Mouse (Mus musculus) heart, embryonic 14.5 days (tissue): ENCODE measurements around the gene Prrc2b. TPM values are rescaled to one million over a fixed set of nuclear protein-coding genes. Genes with fewer than 3 reads are reported as not detected.
A peak's percentile ranks its signal among the peaks of the same experiment; 100 is the strongest.

Experiments used
- ATAC-seq: fragments of 200-750 bp; cut with Nextera tagmentation; 2 replicates; pipeline ENCODE4 v1.8.0; 2017; ENCODE audit warnings: low read depth, moderate TSS enrichment; ENCODE audit not compliant: insufficient number of reproducible peaks, insufficient read depth, low FRiP score
- H3K27ac ChIP-seq, 2 experiments: fragments of 200-500 bp in 1 of 2; fragments of 300-500 bp in 1 of 2; sonication (generic) in 1 of 2; replicated peaks in 1 of 2; 2 replicates each; pipeline ENCODE4 v1.5.1; 2012 to 2014; ENCODE audit warnings: low read depth in 2 of 2, low read length in 2 of 2, control low read depth in 1 of 2, mild to moderate bottlenecking in 1 of 2, mixed read lengths in 1 of 2; ENCODE audit not compliant: control insufficient read depth in 1 of 2, insufficient read depth in 1 of 2
- H3K27me3 ChIP-seq: fragments of 300-500 bp; sonication (generic); 2 replicates; pipeline ENCODE4 v1.6.1; 2014; ENCODE audit warnings: mild to moderate bottlenecking, low read length, control low read depth; ENCODE audit not compliant: control insufficient read depth, insufficient read depth
- H3K36me3 ChIP-seq: fragments of 300-500 bp; sonication (generic); 2 replicates; pipeline ENCODE4 v1.6.1; 2014; ENCODE audit warnings: mild to moderate bottlenecking, control low read depth, low read length, mixed read lengths; ENCODE audit not compliant: control insufficient read depth, insufficient read depth
- H3K4me1 ChIP-seq, 2 experiments: fragments of 200-500 bp in 1 of 2; fragments of 300-500 bp in 1 of 2; sonication (generic) in 1 of 2; 2 replicates each; pipeline ENCODE4 v1.6.1; 2012 to 2014; ENCODE audit warnings: low read length in 2 of 2, control low read depth in 1 of 2, mixed read lengths in 1 of 2; ENCODE audit not compliant: control insufficient read depth in 2 of 2, insufficient read depth in 2 of 2
- H3K4me2 ChIP-seq: fragments of 300-500 bp; sonication (generic); 2 replicates; pipeline ENCODE4 v1.6.1; 2014; ENCODE audit warnings: mild to moderate bottlenecking, low read length
- H3K4me3 ChIP-seq, 2 experiments: fragments of 200-500 bp in 1 of 2; fragments of 300-500 bp in 1 of 2; sonication (generic) in 1 of 2; 2 replicates each; pipeline ENCODE4 v1.5.1; 2012 to 2014; ENCODE audit warnings: low read length in 2 of 2, mild to moderate bottlenecking in 2 of 2, control low read depth in 1 of 2, low read depth in 1 of 2, moderate library complexity in 1 of 2; ENCODE audit not compliant: control insufficient read depth in 1 of 2, insufficient read depth in 1 of 2
- H3K9ac ChIP-seq: fragments of 300-500 bp; sonication (generic); 2 replicates; pipeline ENCODE4 v1.6.1; 2014; ENCODE audit warnings: mild to moderate bottlenecking, low read length
- H3K9me3 ChIP-seq: fragments of 300-500 bp; sonication (generic); 2 replicates; pipeline ENCODE4 v1.6.1; 2016; ENCODE audit warnings: low read length, control low read depth; ENCODE audit not compliant: control insufficient read depth
- WGBS: fragments of 180-500 bp; shearing (Covaris S2); extraction: QIAGEN DNeasy Blood & Tissue Kit; methylation state at CpG from one replicate; pipeline ENCODE4 v1.1.7; 2014; 5-methylcytosine and 5-hydroxymethylcytosine counted together
- polyA plus RNA-seq: library from polyadenylated mRNA; unstranded; fragments of >200 nt; fragmentation: Nextera tagmentation; extraction: Ambion mirVana; gene quantifications from 2 replicates; pipeline ENCODE4 v1.2.1, GENCODE M21; 2014

The Prrc2b gene
- polyA plus RNA-seq, 1 experiment from 2014 or later: 41.8 TPM

DNA sequence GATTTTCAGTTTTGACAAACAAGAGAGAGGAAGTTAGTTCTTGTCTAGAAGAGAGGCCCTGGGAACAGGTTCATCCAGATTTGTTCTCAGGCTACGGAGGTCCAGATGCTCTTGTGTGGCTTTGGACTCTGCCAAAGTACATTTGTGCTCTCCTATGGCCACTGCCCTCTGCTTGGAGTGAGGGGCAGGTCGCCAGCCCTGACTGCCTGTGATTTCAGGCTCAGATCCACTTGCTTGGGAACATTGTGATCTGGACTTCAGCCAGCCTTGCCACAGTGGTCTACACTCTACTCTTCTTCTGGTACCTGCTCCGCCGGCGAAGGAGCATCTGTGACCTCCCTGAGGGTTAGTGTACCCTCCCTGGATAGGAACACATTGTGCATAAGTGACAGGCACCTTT is 101.8 kb downstream of the Prrc2b start:
- 93% methylated on average over 5 of the region's 5 CpGs for WGBS
- H3K36me3 ChIP-seq: peaks cover 85% of the 10 kb centered on the region

DNA sequence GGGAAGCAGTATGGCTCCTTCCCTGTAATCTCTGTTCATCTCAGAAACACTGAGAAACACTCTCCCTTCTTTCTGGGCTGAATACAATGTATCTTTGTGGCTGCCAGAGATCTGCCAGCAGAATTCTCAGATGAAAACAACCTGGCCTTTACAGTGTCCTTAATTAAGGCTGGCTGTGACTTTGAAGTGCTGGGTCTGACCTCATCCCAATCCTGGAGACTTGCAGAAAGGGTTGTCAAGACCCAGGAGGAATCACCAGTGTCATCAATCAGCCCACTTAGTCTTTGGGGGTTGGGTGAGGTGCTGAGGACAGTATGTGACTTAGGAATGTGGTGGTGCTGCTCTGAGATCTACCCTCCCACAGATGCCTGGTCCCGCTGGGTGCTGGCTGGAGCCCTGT is 102.5 kb downstream of the Prrc2b start:
- Histone ChIP-seq H3K4me1 (no peaks in the 10 kb centered on the region), H3K9me3 (no peaks in the 10 kb centered on the region), H3K9ac (no peak overlapping the region), H3K27ac (no peak overlapping the region), H3K4me3 (no peak overlapping the region), H3K36me3 (peaks cover 85% of the 10 kb centered on the region), H3K27me3 (no peaks in the 10 kb centered on the region), H3K4me2 (no peak overlapping the region)
- no peak for ATAC-seq
- 74% methylated on average over 1 of the region's 1 CpGs for WGBS

More for the DNA sequence above, 101.8 kb downstream of the Prrc2b start:
- no peaks in the 10 kb centered on the region for H3K9me3 ChIP-seq
- no peak overlapping the region for H3K27ac ChIP-seq
- no peak for ATAC-seq
- H3K4me2 ChIP-seq: no peak overlapping the region
- H3K27me3 ChIP-seq: no peaks in the 10 kb centered on the region
- no peaks in the 10 kb centered on the region for H3K4me1 ChIP-seq
- no peak overlapping the region for H3K4me3 ChIP-seq
- no peak overlapping the region for H3K9ac ChIP-seq

DNA sequence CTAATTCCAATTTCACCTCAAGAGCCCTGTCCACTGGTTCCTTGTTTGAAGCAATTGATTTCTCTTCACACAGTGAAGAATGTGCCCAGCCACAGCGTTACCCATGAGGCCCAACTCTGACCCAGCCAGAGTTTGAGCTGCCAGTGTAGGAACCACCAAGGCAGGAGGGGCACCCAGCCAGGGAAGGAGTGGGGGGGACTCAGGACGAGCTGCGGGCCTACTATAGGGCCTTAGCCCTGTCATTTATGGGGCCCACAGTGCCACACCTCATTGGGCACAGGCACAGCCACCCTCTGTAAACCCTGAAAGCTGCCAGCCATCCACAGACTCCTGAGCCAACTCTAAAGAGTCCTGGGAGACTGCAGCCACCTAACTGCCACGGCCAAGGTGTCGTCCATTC is 103.7 kb downstream of the Prrc2b start:
- Histone ChIP-seq H3K9ac (no peak overlapping the region), H3K4me3 (no peak overlapping the region), H3K27me3 (no peaks in the 10 kb centered on the region), H3K36me3 (peaks cover 77% of the 10 kb centered on the region), H3K9me3 (no peaks in the 10 kb centered on the region), H3K27ac (no peak overlapping the region), H3K4me2 (no peak overlapping the region), H3K4me1 (peaks cover 0 to 10% of the 10 kb centered on the region in 2 experiments; a peak in 3 of 4 replicates)
- no peak for ATAC-seq
- 81% methylated on average over 5 of the region's 5 CpGs for WGBS

DNA sequence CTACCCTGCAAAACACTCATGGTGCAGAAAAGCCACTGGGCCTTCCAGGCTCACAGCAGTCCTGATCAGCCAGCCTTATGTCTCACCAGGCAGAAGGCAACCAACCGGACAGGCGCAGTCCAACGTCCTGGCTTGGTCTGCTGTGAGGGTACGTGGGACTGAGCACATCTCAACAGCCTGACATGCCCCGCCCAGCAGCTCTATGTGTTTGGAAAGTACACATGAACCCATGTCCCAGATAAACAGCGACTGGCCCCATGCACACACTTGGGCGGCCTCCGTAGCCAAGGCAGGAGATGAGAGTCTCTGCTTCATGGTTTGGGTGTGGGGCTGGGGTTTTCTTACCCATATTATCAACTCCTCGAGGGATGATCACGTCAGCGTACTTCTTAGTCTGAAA is 105.4 kb downstream of the Prrc2b start:
- H3K4me3 ChIP-seq: no peak overlapping the region
- H3K9me3 ChIP-seq: no peaks in the 10 kb centered on the region
- no peaks in the 10 kb centered on the region for H3K27me3 ChIP-seq
- H3K4me1 ChIP-seq: peaks cover 0 to 10% of the 10 kb centered on the region in 2 experiments; a peak in 3 of 4 replicates
- no peak overlapping the region for H3K27ac ChIP-seq
- H3K4me2 ChIP-seq: no peak overlapping the region
- H3K36me3 ChIP-seq: peaks cover 65% of the 10 kb centered on the region
- WGBS: 89% methylated on average over 11 of the region's 11 CpGs
- ATAC-seq: no peak
- H3K9ac ChIP-seq: no peak overlapping the region

DNA sequence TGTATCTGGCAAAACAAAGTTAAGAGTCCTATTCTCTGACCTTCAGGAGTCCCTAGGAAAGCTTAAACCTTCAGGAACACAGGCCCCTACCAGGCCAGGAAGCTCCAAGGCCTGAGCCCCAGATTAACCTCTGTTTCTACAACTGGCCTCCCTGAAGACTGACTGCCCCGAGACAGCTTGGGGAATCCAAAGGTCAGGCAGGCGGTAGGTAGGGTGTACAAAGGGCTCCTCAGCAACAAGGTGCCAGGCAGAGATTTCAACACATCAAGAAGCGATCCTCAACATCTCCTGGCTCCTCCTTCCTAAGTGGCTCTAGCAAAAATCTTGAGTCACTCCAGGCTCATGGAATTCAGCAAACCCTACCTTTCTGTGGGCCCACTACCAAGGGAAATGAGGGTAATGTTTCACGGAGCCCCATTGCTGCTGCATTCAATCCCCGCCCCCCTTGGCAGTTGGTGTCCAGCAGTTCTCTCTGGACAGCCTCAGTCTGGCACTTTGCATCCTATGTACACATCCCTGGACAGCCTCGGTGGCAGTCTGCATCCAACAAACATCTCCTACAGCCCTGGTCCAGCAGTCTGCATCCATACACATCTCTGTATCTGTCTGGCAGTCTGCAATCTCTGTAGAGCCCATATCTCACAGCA is 108.1 kb downstream of the Prrc2b start:
- Histone ChIP-seq H3K4me3 (peak overlapping the region; percentile 58 to 75), H3K36me3 (peaks cover 38% of the 10 kb centered on the region), H3K9me3 (no peaks in the 10 kb centered on the region), H3K27me3 (no peaks in the 10 kb centered on the region), H3K4me1 (peaks cover 0 to 10% of the 10 kb centered on the region in 2 experiments; a peak in 3 of 4 replicates), H3K9ac (peak overlapping the region; percentile 79), H3K4me2 (peak overlapping the region; percentile 74), H3K27ac (no peak overlapping the region)
- no peak for ATAC-seq
- WGBS: 44% methylated on average over 6 of the region's 6 CpGs

DNA sequence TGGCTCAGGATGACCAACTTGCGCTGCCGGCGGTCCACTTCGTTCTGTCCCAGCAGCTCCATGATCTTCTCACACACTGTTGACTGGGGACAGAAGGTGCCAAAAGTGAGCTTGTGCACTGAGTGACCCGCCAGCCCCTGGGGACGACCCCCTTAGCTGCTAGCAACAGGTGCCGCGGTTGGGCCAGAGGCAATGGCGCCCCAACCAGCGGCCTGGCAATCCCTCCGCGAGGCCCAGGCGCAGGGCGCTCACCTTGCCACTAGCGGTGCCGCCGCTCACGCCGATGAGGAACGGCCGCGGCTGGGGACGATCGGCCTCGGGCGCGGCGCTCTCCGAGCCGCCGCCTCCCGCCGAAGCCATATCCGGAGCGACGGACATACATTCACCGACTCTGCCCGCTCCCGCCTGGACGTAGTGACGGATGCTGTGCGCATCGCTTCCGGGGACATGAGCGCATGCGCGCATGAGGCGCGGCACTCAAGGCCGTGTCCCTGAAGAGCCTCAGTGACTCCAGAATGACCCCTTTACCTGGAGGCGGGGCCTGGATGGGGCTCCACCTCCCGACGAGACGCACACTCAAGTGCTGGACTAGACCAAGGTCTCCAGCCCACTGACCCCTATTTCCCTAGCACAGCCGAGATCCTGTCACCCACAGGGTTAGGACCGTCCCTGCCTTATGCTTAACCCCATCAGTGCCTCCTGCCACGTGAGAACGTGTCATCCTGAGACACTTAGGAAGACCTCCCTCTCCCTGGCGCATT is 109.0 kb downstream of the Prrc2b start, which contains the start of gene Uck1:
Uck1 (minus strand) TSS at position 503 of the 761 bp plus-strand sequence.
- peak; percentile 84 for ATAC-seq
- 2% methylated on average over 59 of the region's 59 CpGs for WGBS
- H3K27ac ChIP-seq: peak within 1 kb of the TSS in 1 of 2 experiments; percentile 41; a peak in 2 of 4 replicates
- peak within 1 kb of the TSS; percentile 74 for H3K4me2 ChIP-seq
- peak within 1 kb of the TSS; percentile 58 to 75 for H3K4me3 ChIP-seq
- H3K36me3 ChIP-seq: peaks cover 30% of the 10 kb centered on the region
- H3K9ac ChIP-seq: peak within 1 kb of the TSS; percentile 79
- H3K9me3 ChIP-seq: no peaks in the 10 kb centered on the region
- H3K4me1 ChIP-seq: peaks cover 0 to 10% of the 10 kb centered on the region in 2 experiments; a peak in 3 of 4 replicates
- no peaks in the 10 kb centered on the region for H3K27me3 ChIP-seq

DNA sequence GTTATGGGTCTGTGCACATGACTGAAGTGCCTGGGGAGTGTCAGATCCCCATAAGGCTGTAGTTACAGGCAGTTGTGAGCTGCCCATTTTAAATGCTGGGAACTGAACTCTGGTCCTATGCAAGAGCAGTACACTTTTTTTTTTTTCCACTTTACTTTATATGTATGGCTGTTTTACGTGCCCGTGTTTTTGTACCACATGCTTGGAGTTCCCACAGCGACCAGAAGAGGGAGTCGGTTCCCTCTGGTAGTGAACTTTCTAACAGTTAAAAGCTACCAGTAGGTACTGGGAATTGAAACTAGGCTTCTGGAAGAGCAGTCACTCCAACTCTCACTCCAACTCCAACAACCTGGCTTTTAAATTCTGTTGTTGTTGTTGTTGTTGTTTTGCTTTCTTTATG is 109.8 kb downstream of the Prrc2b start:
- no peak overlapping the region for H3K27ac ChIP-seq
- H3K4me3 ChIP-seq: no peak overlapping the region
- no peak overlapping the region for H3K9ac ChIP-seq
- H3K4me1 ChIP-seq: peaks cover 0 to 10% of the 10 kb centered on the region in 2 experiments; a peak in 3 of 4 replicates
- H3K36me3 ChIP-seq: peaks cover 28% of the 10 kb centered on the region
- ATAC-seq: no peak
- 34% methylated on average over 4 of the region's 4 CpGs for WGBS
- H3K9me3 ChIP-seq: no peaks in the 10 kb centered on the region
- H3K4me2 ChIP-seq: no peak overlapping the region
- H3K27me3 ChIP-seq: no peaks in the 10 kb centered on the region
